Mouse (Mus musculus) kidney, embryonic 14.5 days (tissue): ENCODE data around the gene Gm28102. TPM values are rescaled to one million over a fixed set of nuclear protein-coding genes. Genes with fewer than 3 reads are reported as not detected.
"Not testable (repeated sequence)": the region's sequence is repeated elsewhere in the genome, so short reads cannot be mapped to it uniquely, and the experiment has no call there.

Source experiments
- ATAC-seq: fragments of 200-750 bp; cut with Nextera tagmentation; 2 replicates; pipeline ENCODE4 v1.8.0; 2017; ENCODE audit warnings: moderate number of reproducible peaks, mild to moderate bottlenecking, moderate TSS enrichment, moderate library complexity; ENCODE audit not compliant: low FRiP score, low TSS enrichment
- H3K27ac ChIP-seq: fragments of 300-500 bp; sonication (generic); 2 replicates; pipeline ENCODE4 v1.5.1; 2014; ENCODE audit warnings: low read depth, mild to moderate bottlenecking, low read length, moderate library complexity, mixed read lengths
- H3K27me3 ChIP-seq: fragments of 300-500 bp; sonication (generic); 2 replicates; pipeline ENCODE4 v1.6.1; 2014; ENCODE audit warnings: mild to moderate bottlenecking, low read length; ENCODE audit not compliant: control insufficient read depth, insufficient read depth
- H3K36me3 ChIP-seq: fragments of 300-500 bp; sonication (generic); 2 replicates; pipeline ENCODE4 v1.6.1; 2014; ENCODE audit warnings: low read length, mixed read lengths; ENCODE audit not compliant: control insufficient read depth, insufficient read depth
- H3K4me1 ChIP-seq: fragments of 300-500 bp; sonication (generic); 2 replicates; pipeline ENCODE4 v1.6.1; 2014; ENCODE audit warnings: low read length, mixed read lengths; ENCODE audit not compliant: control insufficient read depth, insufficient read depth
- H3K4me2 ChIP-seq: fragments of 300-500 bp; sonication (generic); replicated peaks from 2 replicates; pipeline ENCODE4 v1.6.1; 2014; ENCODE audit warnings: low read depth, mild to moderate bottlenecking, low read length
- H3K4me3 ChIP-seq: fragments of 300-500 bp; sonication (generic); 2 replicates; pipeline ENCODE4 v1.5.1; 2014; ENCODE audit warnings: mild to moderate bottlenecking, low read length
- H3K9ac ChIP-seq: fragments of 300-500 bp; sonication (generic); 2 replicates; pipeline ENCODE4 v1.6.1; 2014; ENCODE audit warnings: low read depth, mild to moderate bottlenecking, low read length, moderate library complexity
- H3K9me3 ChIP-seq: fragments of 300-500 bp; sonication (generic); 2 replicates; pipeline ENCODE4 v1.6.1; 2016; ENCODE audit warnings: low read length; ENCODE audit not compliant: control insufficient read depth
- WGBS: fragments of 180-500 bp; shearing (Covaris S2); extraction: QIAGEN DNeasy Blood & Tissue Kit; methylation state at CpG from one replicate; pipeline ENCODE4 v1.1.7; 2014; 5-methylcytosine and 5-hydroxymethylcytosine counted together
- polyA plus RNA-seq: library from polyadenylated mRNA; unstranded; fragments of >200 nt; fragmentation: Nextera tagmentation; extraction: Ambion mirVana; gene quantifications from 2 replicates; pipeline ENCODE4 v1.2.1, GENCODE M21; 2014

Gene Gm28102
- not detected in 2 replicates for polyA plus RNA-seq

GRCm38 (mm10) chrY:88053015-88053414, at the start of gene Gm28102:
Gm28102 (plus strand) TSS chrY:88053315.
- not testable (repeated sequence) for ATAC-seq, H3K4me3 ChIP-seq, H3K4me2 ChIP-seq, H3K27ac ChIP-seq, H3K9me3 ChIP-seq, H3K27me3 ChIP-seq, H3K9ac ChIP-seq, H3K4me1 ChIP-seq, H3K36me3 ChIP-seq
- no CpG with 5 or more reads among the region's 7 CpGs for WGBS
